Mouse (Mus musculus): ENCODE measurements around the gene Pla2g2e.
"Not testable (repeated sequence)": the region's sequence is repeated elsewhere in the genome, so short reads cannot be mapped to it uniquely, and the experiment has no call there.

The Pla2g2e gene

GRCm38 (mm10) chr4:138877731-138878130 lies at the start of gene Pla2g2e:
TSS of gene Pla2g2e (plus strand) at chr4:138877942.
- no peak for DNase-seq (ENCODE audit: low read depth)

- DNase-seq (ENCODE audit: low read depth): no peak
Measured at GRCm38 (mm10) chr4:138839806-138840205, 37.9 kb upstream of the Pla2g2e start.

DNA sequence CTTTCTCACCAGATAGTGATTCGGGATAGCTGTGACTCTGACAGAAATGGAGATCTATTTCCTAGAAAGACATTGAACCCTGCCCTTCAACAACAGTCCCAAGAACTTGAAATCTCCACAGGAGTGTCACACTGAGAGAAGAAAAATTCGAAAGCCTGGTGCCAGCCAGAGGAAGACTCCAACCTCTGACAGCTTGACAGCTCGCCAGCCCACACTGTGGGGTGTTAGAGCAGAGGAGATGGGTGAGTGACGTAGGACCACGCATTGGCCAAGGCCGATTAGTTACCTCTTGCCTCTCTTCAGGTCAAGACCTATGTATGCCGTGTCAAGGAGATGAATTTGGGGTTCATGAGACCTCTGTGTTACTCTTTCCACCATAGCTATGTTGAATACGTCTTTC lies 37.0 kb upstream of the Pla2g2e start:
- no peak for DNase-seq (ENCODE audit: low read depth)

DNA sequence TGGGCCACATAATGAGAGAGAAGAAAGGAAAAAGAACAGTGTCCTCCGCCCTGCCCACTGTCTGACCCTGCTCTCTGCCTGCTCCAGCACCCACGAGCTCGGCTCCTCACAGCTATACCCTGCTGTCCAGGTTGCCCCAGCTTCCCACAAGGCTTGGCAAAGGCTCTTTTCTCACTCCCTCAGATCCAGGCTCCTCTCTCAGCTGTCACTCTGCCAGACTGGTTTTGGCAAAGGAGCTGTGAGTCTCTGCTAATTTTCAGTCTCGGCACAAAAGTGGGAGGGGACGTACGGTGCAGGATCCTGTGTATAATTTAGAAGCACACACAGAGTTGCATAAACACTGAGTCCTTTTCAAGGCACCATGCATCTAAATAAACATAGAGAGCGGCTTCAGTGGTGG lies 36.4 kb upstream of the Pla2g2e start:
- no peak for DNase-seq (ENCODE audit: low read depth)

- DNase-seq (ENCODE audit: low read depth): peak; percentile 43
Measured at GRCm38 (mm10) chr4:138851463-138851862, 26.3 kb upstream of the Pla2g2e start.

DNA sequence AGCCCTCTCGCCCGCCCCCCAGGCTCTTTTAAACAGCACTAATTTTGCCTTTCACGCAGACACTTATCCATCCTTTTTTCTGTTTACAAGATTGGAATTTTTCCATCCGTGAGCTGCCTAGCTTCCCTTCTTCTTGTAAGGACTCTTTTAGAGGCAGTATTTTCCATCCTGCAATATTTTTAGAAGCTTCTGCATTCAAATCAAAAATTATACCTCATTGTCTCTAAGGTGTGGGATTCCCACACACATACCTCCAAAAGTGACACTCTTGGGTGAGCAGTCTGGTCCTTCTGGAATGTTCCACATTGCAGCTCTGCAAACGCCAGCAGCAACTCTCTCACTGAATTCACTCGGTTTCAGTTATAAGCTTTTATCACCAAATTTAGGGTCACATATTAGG lies 24.8 kb upstream of the Pla2g2e start:
- no peak for DNase-seq (ENCODE audit: low read depth)

DNA sequence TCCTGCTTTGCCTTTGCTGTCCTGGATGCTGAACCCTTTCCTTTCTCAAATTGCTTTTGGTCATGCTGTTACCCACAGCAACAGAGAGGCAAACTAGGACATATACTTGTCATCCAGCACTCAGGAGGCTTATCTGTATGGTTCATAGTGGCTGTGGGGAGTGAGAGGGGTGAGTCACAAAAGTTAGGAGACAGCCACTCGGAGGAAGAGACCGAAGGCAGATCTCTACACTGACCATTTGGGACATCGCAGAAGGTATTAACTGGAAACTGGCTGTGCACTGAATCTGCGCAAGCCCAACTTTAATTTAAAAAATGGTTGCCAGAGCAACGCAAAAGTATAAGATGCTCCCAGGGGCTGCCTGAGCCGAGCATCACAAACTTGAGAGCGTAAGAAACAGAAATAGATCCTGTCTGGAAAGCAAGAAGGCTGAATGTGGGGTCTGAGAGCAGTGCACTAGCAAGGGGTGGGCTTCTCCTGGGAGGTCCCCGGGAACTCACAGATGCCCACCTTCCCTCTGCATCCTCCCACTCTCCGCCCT lies 22.6 kb upstream of the Pla2g2e start:
- no peak for DNase-seq (ENCODE audit: low read depth)

- DNase-seq (ENCODE audit: low read depth): peak; percentile 80
Measured at GRCm38 (mm10) chr4:138856491-138856890, 21.3 kb upstream of the Pla2g2e start.

DNA sequence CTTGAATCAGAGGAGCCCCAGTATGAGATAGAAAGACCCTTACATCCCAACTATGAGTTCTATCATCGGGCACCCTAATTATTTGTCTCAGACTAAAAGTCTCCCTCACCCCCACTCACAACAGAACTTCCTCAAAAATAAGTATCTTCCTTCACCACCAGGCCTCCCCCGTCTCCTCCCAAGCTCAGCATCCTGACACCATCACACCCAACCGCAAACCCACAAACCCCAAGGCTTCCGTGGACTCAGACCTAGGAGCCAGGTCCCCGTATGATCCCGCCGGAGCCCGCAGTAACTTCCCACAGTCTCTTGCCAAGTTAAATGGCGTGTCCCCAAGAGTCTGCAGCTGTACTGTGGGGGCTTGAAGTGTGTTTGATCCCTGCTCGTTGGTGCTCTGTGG lies 20.2 kb upstream of the Pla2g2e start:
- no peak for DNase-seq (ENCODE audit: low read depth)

GRCm38 (mm10) chr4:138858446-138858845 lies 19.3 kb upstream of the Pla2g2e start:
- DNase-seq (ENCODE audit: low read depth): no peak

GRCm38 (mm10) chr4:138859245-138859644 lies 18.5 kb upstream of the Pla2g2e start:
- peak; percentile 32 for DNase-seq (ENCODE audit: low read depth)

- DNase-seq (ENCODE audit: low read depth): peak; percentile 43
Measured at GRCm38 (mm10) chr4:138859728-138860127, 18.0 kb upstream of the Pla2g2e start.

- no peak for DNase-seq (ENCODE audit: low read depth)
Measured at GRCm38 (mm10) chr4:138863344-138863998, 14.3 kb upstream of the Pla2g2e start, which contains the start of gene Pla2g5. TSS of gene Pla2g5 (minus strand) at chr4:138863482.

- no peak for DNase-seq (ENCODE audit: low read depth)
Measured at GRCm38 (mm10) chr4:138865092-138865491, 12.7 kb upstream of the Pla2g2e start.

DNA sequence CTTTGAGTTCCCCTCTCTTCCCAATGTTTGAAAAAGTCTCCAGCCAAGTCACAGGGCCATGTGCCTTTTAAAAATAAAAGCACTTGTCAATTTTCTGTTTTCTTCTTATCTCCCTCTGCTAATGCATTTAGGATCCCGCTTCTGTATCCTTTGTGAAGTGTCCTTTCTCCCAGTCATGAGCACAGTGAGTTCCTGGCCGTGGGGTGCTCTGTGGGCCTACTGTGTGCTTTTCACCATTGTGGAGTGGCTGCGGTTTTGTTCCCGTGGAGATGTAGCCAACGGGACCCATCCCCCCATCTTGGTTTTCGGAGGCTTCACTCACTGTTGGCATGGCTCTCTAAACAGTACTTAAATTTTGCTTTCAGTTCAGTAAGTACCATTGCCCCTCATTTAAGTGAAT lies 11.8 kb upstream of the Pla2g2e start:
- DNase-seq (ENCODE audit: low read depth): no peak

GRCm38 (mm10) chr4:138866413-138866812 lies 11.3 kb upstream of the Pla2g2e start:
- DNase-seq (ENCODE audit: low read depth): peak; percentile 53

- DNase-seq (ENCODE audit: low read depth): no peak
Measured at GRCm38 (mm10) chr4:138868666-138869065, 9.1 kb upstream of the Pla2g2e start.

DNA sequence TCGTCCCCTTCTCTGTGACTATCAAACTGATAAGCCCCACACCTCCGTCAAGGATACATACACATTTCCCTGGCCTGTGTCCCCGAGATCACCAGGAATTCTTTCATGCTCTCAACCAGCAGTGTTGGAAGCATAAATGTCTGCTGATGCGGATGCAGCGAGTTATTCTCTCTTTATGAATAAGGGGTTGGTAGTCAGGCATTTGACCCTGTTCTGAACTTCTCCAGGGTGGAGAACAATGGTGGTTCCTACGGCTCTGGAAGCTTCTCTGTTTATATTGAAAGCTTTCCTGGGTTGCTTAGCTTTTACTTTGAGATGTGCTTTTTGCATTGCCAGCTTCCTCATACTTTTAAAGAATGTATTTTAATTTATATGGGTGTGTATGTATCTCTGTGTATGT lies 3.9 kb upstream of the Pla2g2e start, which contains the start of gene Gm13030:
Gm13030 (minus strand) TSS at position 101 of the 400 bp plus-strand sequence.
- DNase-seq (ENCODE audit: low read depth): no peak

DNA sequence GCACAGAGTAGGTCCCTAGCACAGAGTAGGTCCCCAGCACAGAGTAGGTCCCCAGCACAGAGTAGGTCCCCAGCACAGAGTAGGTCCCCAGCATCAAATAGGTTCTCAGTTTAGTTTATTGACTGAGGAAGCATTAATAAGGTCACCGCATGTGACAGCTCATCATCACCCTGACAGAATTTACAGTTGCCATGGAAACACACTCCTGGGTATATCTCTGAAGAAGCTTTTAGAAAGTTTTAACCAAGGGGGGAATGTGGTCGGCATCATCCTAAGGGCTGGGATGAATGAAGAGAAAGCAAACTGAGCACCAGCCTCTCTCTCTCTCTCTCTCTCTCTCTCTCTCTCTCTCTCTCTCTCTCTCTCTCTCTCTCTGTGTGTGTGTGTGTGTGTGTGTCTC lies 2.5 kb upstream of the Pla2g2e start:
- not testable (repeated sequence) for DNase-seq (ENCODE audit: low read depth)

- DNase-seq (ENCODE audit: low read depth): no peak
Measured at GRCm38 (mm10) chr4:138875986-138876385, 1.8 kb upstream of the Pla2g2e start.

- DNase-seq (ENCODE audit: low read depth): no peak
Measured at GRCm38 (mm10) chr4:138878783-138879182, 1.0 kb downstream of the Pla2g2e start.

DNA sequence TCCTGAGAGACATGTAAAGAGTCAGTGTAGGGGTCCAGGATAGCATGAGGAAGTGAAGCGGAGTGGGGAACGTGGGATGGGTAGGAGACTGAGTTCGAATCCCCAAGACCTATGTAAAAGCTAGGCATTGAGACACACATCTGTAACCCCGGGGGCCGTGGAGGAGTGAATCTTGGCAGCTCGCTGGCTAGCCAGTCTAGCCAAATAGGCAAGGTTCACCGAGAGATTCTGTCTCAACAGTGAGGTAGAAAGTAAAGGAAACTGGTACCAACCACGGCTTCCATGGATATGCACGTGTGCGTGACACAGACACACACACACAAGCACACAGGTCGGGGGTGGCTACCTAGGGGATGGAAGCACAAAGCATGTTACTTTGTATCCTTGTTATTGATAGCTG lies 2.1 kb downstream of the Pla2g2e start:
- DNase-seq (ENCODE audit: low read depth): no peak

GRCm38 (mm10) chr4:138880811-138881584 lies 3.3 kb downstream of the Pla2g2e start:
- DNase-seq (ENCODE audit: low read depth): no peak

Data from c-Kit-positive CD71-negative TER-119-negative erythroid progenitor cells, embryonic 14.5 days (primary cell).